Mouse (Mus musculus) cortical plate, adult 2 months (tissue): ENCODE data around the gene 1810062G17Rik.

Experiments used
- CTCF ChIP-seq: fragments of 200-500 bp; IDR thresholded peaks from 2 replicates; pipeline ENCODE4 v1.5.1; 2011; ENCODE audit warnings: mild to moderate bottlenecking, control low read depth, low read length; ENCODE audit not compliant: insufficient read depth; ENCODE audit errors: extremely low read depth
- POLR2A ChIP-seq: fragments of 200-500 bp; IDR thresholded peaks from 2 replicates; pipeline ENCODE4 v1.6.1; 2011; ENCODE audit warnings: mild to moderate bottlenecking, low read length, control low read depth; ENCODE audit not compliant: insufficient read depth; ENCODE audit errors: extremely low read depth

DNA sequence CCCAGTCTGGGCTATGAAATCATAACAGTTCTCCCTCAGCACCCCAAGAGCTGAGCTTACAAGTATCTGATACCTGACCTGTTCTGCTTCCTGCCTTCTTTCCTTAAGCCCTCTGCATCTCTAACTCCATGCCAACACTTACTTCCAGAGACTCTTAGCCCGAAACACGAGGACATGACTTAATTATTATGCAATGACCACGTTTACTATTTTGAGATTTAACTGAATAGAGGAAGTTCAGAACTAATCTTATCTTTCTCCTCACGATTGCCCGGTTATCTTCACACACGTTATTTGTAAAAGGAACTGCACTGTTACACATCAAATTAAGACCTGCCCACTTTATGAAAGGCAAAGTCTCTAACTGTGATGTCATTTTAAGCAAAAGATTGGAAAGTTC is 28.8 kb upstream of the 1810062G17Rik start:
- TF ChIP-seq POLR2A: no peak
- no peak for TF ChIP-seq CTCF
